Mouse (Mus musculus): ENCODE data around the gene Gm47959. TPM values are rescaled to one million over a fixed set of nuclear protein-coding genes. Genes with fewer than 3 reads are reported as not detected.

Gm47959 gene
- total RNA-seq, 2 experiments from 2014 or later = not detected

- no peak for DNase-seq (ENCODE audit: low spot score in 2 of 2)
- intact Hi-C loops (cut with DNase I) = no loop called here
Observed at GRCm38 (mm10) chr1:83015329-83015879, 15.1 kb downstream of the Gm47959 start.

GRCm38 (mm10) chr1:83016556-83016955 is 16.2 kb downstream of the Gm47959 start:
- intact Hi-C loops (cut with DNase I) = no loop called here
- no peak for DNase-seq (ENCODE audit: low spot score in 2 of 2)

- no peak for DNase-seq (ENCODE audit: low spot score in 2 of 2)
- intact Hi-C loops (cut with DNase I) = no loop called here
Observed at GRCm38 (mm10) chr1:83031950-83032349, 31.6 kb downstream of the Gm47959 start.

GRCm38 (mm10) chr1:83032508-83032907 is 32.2 kb downstream of the Gm47959 start:
- no peak for DNase-seq (ENCODE audit: low spot score in 2 of 2)
- intact Hi-C loops (cut with DNase I) = no loop called here

GRCm38 (mm10) chr1:83034509-83034908 is 34.2 kb downstream of the Gm47959 start:
- no peak for DNase-seq (ENCODE audit: low spot score in 2 of 2)
- intact Hi-C loops (cut with DNase I) = no loop called here

- no peak for DNase-seq (ENCODE audit: low spot score in 2 of 2)
- intact Hi-C loops (cut with DNase I) = no loop called here
Observed at GRCm38 (mm10) chr1:83036892-83037667, 36.7 kb downstream of the Gm47959 start.

GRCm38 (mm10) chr1:83038109-83038672 is 37.8 kb downstream of the Gm47959 start, which contains the start of gene Slc19a3:
Gene Slc19a3 (minus strand): TSS chr1:83038448.
- intact Hi-C loops (cut with DNase I) = no loop called here
- DNase-seq (ENCODE audit: low spot score in 2 of 2) = peak; percentile 26 to 41

GRCm38 (mm10) chr1:83039080-83039479 is 38.7 kb downstream of the Gm47959 start:
- intact Hi-C loops (cut with DNase I) = no loop called here
- no peak for DNase-seq (ENCODE audit: low spot score in 2 of 2)

- intact Hi-C loops (cut with DNase I) = no loop called here
- no peak for DNase-seq (ENCODE audit: low spot score in 2 of 2)
Observed at GRCm38 (mm10) chr1:83042380-83042779, 42.0 kb downstream of the Gm47959 start, which contains the start of gene Krtap28-10. Gene Krtap28-10 (minus strand): TSS chr1:83042480.

GRCm38 (mm10) chr1:83044882-83045427 is 44.6 kb downstream of the Gm47959 start, which contains the start of gene Gm47969:
Gene Gm47969 (plus strand): TSS chr1:83044932.
- no peak for DNase-seq (ENCODE audit: low spot score in 2 of 2)

More at GRCm38 (mm10) chr1:83044882-83045427, 44.6 kb downstream of the Gm47959 start, which contains the start of gene Gm47969:
- intact Hi-C loops (cut with DNase I) = no loop called here

Other genes with a start within 250 kb of the Gm47959 start
- gene Tm4sf20, start 232.1 kb upstream of the Gm47959 start, total RNA-seq (2021) = not detected
- gene Gm47791, start 229.3 kb upstream of the Gm47959 start, total RNA-seq (2021) = not detected
- gene Agfg1, start 161.1 kb upstream of the Gm47959 start, total RNA-seq (2021) = 10 to 100 TPM; 81.8 to 90.3 TPM
- gene A030005L19Rik, start 87.2 kb upstream of the Gm47959 start, total RNA-seq (2021) = not detected
- gene A030014E15Rik, start 75.6 kb upstream of the Gm47959 start, total RNA-seq (2021) = not detected
- gene Gm6217, start 69.1 kb upstream of the Gm47959 start, total RNA-seq (2021) = not detected
- not detected for gene A030003K21Rik, start 57.2 kb upstream of the Gm47959 start, total RNA-seq (2021)
- not detected for gene Gm7544, start 44.5 kb upstream of the Gm47959 start, total RNA-seq (2021)
- not detected for gene Gm47955, start 40.3 kb upstream of the Gm47959 start, total RNA-seq (2021)
- gene Slc19a3, start 37.9 kb downstream of the Gm47959 start, total RNA-seq (2021) = 1 to 10 TPM; 2.1 to 2.5 TPM
- gene Krtap28-10, start 41.9 kb downstream of the Gm47959 start, total RNA-seq (2021) = not detected
- gene Gm47969, start 44.4 kb downstream of the Gm47959 start, total RNA-seq (2021) = not detected
- not detected for gene A030005K14Rik, start 58.8 kb downstream of the Gm47959 start, total RNA-seq (2021)
- not detected for gene Krtap28-13, start 60.4 kb downstream of the Gm47959 start, total RNA-seq (2021)
- not detected for gene Ccl20, start 116.2 kb downstream of the Gm47959 start, total RNA-seq (2021)
- gene Daw1, start 159.2 kb downstream of the Gm47959 start, total RNA-seq (2021) = under 1 TPM; 0.46 to 0.53 TPM

Measured in left cerebral cortex, postnatal 14 days (tissue).